Mouse (Mus musculus): Measurements from ENCODE around the gene Heatr5a.

Heatr5a gene

GRCm38 (mm10) chr12:51843576-51844520 lies 127.3 kb downstream of the Heatr5a start:
- no peak for DNase-seq

GRCm38 (mm10) chr12:51842081-51842864 lies 128.8 kb downstream of the Heatr5a start:
- DNase-seq = no peak

DNA sequence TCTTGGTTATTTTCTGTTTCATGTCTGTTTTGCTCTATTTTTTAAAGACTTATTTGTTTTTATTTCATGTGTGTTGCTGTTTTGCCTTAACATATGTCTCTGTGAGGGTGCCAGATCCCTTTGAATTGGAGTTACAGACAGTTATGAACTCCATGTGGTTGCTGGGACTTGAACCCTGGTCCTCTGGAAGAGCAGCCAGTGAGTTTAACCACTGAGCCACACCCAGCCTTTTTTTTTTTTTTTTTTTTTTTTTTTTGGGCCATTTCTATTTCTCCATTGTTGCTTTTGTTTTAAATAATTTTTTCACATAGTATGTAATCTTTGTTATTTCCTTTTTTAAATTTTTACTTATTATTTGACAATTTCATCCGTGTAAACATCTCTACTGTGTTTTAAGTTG lies 131.3 kb downstream of the Heatr5a start:
- no peak for DNase-seq

DNA sequence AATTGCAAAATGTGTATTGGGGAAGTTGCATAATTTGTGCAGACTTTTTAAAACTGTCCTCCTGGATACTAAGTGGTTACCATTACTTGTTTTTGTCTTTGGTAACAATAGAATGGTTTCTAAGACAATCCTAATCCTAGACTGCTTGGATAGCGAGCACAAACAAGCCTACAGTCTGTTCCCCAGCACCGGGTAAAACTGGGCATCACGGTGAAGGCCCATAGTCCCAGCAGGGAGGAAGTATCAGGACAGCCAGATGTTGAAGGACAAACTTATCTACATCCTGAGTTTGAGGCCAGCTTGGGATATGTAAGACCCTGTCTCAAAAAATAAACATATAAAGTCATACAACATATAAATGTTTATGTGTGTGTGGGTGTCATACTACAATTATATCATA lies 135.9 kb downstream of the Heatr5a start:
- no peak for DNase-seq

GRCm38 (mm10) chr12:51831931-51832330 lies 139.2 kb downstream of the Heatr5a start:
- DNase-seq = peak; percentile 20

DNA sequence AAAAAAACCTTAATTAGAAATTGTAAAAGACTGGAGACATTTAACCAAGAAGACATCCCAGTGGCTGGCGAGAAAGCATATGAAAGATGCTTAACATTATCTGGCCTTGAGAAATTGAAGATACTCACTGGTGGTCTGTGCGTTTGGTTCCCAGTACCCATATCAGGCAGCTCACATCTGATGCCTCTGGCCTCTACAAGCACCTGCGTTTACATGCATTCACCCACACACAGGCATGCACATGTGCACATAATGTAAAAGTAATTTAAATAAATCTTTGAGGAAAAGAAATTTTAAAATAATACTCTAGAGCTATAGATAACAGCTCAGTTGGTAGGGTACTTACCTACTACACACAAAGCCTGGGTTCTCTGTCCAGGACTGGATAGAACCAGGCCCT lies 139.8 kb downstream of the Heatr5a start:
- no peak for DNase-seq

DNA sequence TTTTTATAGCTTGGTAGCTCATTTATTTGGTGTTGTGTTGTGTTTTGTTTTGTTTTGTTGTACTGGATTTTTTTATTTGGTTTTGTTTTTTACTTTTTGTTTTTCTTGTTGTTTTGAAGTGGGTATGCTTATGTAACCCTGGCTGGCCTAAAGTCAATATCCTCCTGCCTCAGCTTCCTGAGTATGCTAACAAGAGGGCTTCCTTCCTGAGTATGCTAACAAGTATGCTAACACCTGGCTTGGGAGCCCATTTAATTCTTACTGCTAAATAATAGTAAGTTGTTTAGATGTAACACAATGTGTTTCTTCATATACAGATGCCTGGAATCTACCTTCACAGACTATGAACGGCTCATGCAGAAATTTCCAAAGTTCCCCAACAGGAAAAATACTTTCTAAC lies 140.4 kb downstream of the Heatr5a start:
- DNase-seq = no peak

GRCm38 (mm10) chr12:51830077-51830402 lies 141.1 kb downstream of the Heatr5a start:
- no peak for DNase-seq

GRCm38 (mm10) chr12:51829290-51830076 lies 141.6 kb downstream of the Heatr5a start, which contains the start of gene Hectd1:
Gene Hectd1, minus strand, starts transcription at chr12:51829536.
- peak; percentile 91 for DNase-seq

DNA sequence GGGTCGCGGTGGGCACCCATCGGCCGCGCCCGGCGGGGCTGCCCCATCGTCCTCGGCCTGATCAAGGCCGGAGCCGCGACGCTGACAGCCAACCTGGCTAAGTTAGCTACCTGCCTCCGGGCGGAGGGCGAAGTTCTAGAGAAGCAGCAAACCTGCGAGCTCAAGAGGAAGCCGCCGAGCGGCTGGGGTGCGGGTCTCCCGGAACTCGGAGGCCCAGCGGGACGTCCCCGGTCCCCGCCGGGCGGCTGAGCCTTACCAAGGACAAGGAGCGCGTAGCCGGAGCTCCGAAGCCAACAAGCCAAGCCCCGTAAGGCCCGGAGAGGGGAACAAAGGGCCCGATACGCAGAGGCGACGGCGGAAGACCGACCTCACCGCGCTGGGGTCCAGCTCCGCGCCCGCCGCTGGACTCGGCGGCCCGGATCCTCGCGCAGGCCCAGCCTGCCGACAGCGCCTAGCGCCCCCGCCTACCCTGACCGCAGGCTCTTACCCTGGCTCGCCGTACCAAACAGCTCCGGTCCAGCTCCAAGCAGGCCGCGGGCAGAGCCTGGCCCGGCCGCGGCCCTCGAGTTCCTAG lies 142.3 kb downstream of the Heatr5a start:
- DNase-seq = peak; percentile 84

DNA sequence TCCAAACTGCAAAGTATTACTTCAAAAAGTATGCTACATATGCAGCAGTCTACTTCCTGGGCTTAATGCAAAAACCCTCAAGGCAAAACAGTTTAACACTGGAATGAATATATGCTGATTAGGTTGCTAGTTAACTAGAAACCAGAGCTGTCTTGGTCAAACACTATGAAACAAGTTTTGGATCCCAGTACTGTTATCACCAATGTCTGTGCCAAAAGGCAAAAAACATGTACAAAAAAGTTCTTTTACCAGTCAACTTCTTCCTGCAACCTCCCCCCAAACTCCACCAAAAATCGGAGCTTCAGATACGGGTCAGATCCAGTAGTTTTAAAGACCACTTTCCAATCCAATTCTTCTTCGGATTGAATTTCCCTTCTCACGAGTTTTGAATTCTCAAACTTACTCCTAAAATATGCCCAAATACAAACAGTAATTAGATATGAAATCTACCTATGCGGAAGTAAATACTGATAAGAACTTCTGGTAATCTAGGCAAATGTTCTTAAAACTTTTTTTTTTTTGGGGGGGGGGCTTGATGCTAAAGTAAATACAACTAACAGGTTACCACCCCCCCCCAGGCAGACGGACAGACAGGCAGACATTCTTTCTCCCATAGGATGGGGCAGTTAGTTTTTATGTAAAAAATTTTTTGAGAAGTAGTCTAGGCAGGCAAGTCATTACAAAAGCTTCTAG lies 143.0 kb downstream of the Heatr5a start:
- no peak for DNase-seq
